Comparison of ENCODE assay signal across 13 mouse cellular contexts in the genomic region with DNA sequence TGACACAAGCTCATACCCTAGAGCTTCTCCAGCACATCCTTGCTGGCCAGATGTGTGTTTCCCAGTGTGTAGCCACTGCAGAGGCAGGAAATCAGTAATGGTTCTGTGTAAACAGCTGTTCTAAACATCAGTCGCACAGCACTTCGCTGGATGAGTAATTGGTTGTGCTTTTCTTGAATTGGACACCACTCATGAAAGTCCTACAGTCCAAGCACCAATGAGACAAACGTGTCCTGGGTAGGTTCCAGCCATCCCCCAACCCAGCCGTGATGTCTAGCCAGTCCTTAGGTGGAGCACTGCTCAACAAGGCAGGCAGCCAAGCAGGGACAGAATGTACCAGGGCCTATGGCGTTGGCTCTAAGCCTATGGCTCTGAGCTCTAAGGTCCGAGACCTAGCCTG.
A peak's percentile ranks its signal among the peaks of the same experiment; 100 is the strongest.
DNase-seq lines count a peak whose midpoint lies in the region; ATAC-seq lines count a peak whose summit lies in the region.
"Had no signal": no experiment of that assay in that cellular context is flagged by ENCODE, and none has a peak within 500 bp of the region (broad histone marks: within the 10 kb centered on the region; RNA-seq: fewer than 3 reads in every experiment).

No protein-coding gene starts in this region.

- H3K4me3 ChIP-seq in liver, embryonic 12.5 days = no peak overlapping the region
- H3K4me3 ChIP-seq in forebrain, embryonic 13.5 days = no peak overlapping the region
- H3K4me3 ChIP-seq: forebrain, embryonic 10.5 days; hindbrain, embryonic 15.5 days; left cerebral cortex, adult 2 months; megakaryocyte, embryonic 14.5 days had no signal

- DNase-seq in cerebellum, postnatal 10 days = peak; percentile 33 to 56
- DNase-seq in cerebellum, adult 11 months = no peak
- peak; percentile 22 for DNase-seq in urinary bladder, postnatal 14 days (ENCODE audit: low spot score)
- DNase-seq in urinary bladder, adult 2 months (ENCODE audit: low spot score) = no peak
- peak; percentile 60 for DNase-seq in lung, postnatal 36 days
- DNase-seq in liver = no peak
- DNase-seq: kidney, postnatal 25 days had no signal

- no peaks in the 10 kb centered on the region for H3K36me3 ChIP-seq in liver, embryonic 12.5 days
- H3K36me3 ChIP-seq in forebrain, embryonic 13.5 days (ENCODE audit: poor library complexity, severe bottlenecking) = no peaks in the 10 kb centered on the region
- H3K36me3 ChIP-seq: forebrain, embryonic 10.5 days; hindbrain, embryonic 15.5 days had no signal

- H3K9ac ChIP-seq in liver, embryonic 12.5 days = no peak overlapping the region
- H3K9ac ChIP-seq in forebrain, embryonic 13.5 days = no peak overlapping the region
- H3K9ac ChIP-seq: hindbrain, embryonic 15.5 days had no signal

- no peaks in the 10 kb centered on the region for H3K27me3 ChIP-seq in liver, embryonic 12.5 days (replicated peaks)
- H3K27me3 ChIP-seq in forebrain, embryonic 13.5 days = no peaks in the 10 kb centered on the region
- H3K27me3 ChIP-seq: hindbrain, embryonic 15.5 days had no signal

- H3K9me3 ChIP-seq in liver, embryonic 12.5 days (replicated peaks) = no peaks in the 10 kb centered on the region
- H3K9me3 ChIP-seq in forebrain, embryonic 13.5 days (replicated peaks) = no peaks in the 10 kb centered on the region
- H3K9me3 ChIP-seq: forebrain, embryonic 10.5 days; hindbrain, embryonic 15.5 days had no signal

- H3K27ac ChIP-seq in liver, embryonic 12.5 days = no peak overlapping the region
- H3K27ac ChIP-seq in forebrain, embryonic 13.5 days = no peak overlapping the region
- H3K27ac ChIP-seq: forebrain, embryonic 10.5 days; hindbrain, embryonic 15.5 days; left cerebral cortex, adult 2 months had no signal

- H3K4me1 ChIP-seq in liver, embryonic 12.5 days = no peaks in the 10 kb centered on the region
- H3K4me1 ChIP-seq in forebrain, embryonic 13.5 days = peaks cover 4% of the 10 kb centered on the region; the same call in 1 of the 2 replicates

- H3K4me2 ChIP-seq in liver, embryonic 12.5 days = no peak overlapping the region
- H3K4me2 ChIP-seq in forebrain, embryonic 13.5 days = no peak overlapping the region
- H3K4me2 ChIP-seq: hindbrain, embryonic 15.5 days had no signal

- no peak for ATAC-seq in liver, embryonic 12.5 days
- no peak for ATAC-seq in forebrain, embryonic 13.5 days

- WGBS in liver, embryonic 12.5 days (ENCODE audit: insufficient replicate concordance) = 71% methylated on average over 6 of the region's 6 CpGs
- 86% methylated on average over 6 of the region's 6 CpGs for WGBS in forebrain, embryonic 13.5 days

Comparison
In these comparisons a context has a peak if more than half of its experiments do, and no peak if none do; other contexts are left out.
1. DNase-seq: peak in cerebellum, postnatal 10 days (2 of 2), urinary bladder, postnatal 14 days (single experiment) and lung, postnatal 36 days (single experiment); none in cerebellum, adult 11 months (single experiment), urinary bladder, adult 2 months (single experiment) and liver (single experiment).